Mouse (Mus musculus) MEL (cell line): ENCODE data around the gene Nos1.

Experiments
- BHLHE40 ChIP-seq: IDR thresholded peaks from 2 replicates; pipeline ENCODE4 v1.6.1; 2012; ENCODE audit warnings: low read depth, mild to moderate bottlenecking, inconsistent platforms, low read length, improper control_type of control experiment, borderline replicate concordance
- CTCF ChIP-seq, 3 experiments: IDR thresholded peaks in 2 of 3; conservative IDR thresholded peaks in 1 of 3; 2 replicates each; pipeline ENCODE4 v1.5.1; 2011 to 2012; ENCODE audit warnings: low read length in 3 of 3, low read depth in 2 of 3, mild to moderate bottlenecking in 2 of 3, improper control_type of control experiment in 1 of 3, inconsistent platforms in 1 of 3, mixed read lengths in 1 of 3, moderate library complexity in 1 of 3; ENCODE audit not compliant: control insufficient read depth in 1 of 3, insufficient read depth in 1 of 3, poor library complexity in 1 of 3, severe bottlenecking in 1 of 3
- MAFK ChIP-seq: IDR thresholded peaks from 2 replicates; pipeline ENCODE4 v1.6.1; 2011; ENCODE audit warnings: low read depth, mild to moderate bottlenecking, low read length, improper control_type of control experiment, borderline replicate concordance
- MXI1 ChIP-seq: IDR thresholded peaks from 2 replicates; pipeline ENCODE4 v1.6.1; 2011; ENCODE audit warnings: mild to moderate bottlenecking, low read depth, low read length, improper control_type of control experiment
- NELFE ChIP-seq: IDR thresholded peaks from 2 replicates; pipeline ENCODE4 v1.6.1; 2011; ENCODE audit warnings: low read depth, low read length, improper control_type of control experiment
- POLR2A ChIP-seq, 2 experiments: IDR thresholded peaks; 2 replicates each; pipeline ENCODE4 v1.6.1; 2011 to 2012; ENCODE audit warnings: low read length in 2 of 2, mild to moderate bottlenecking in 2 of 2, control low read depth in 1 of 2, improper control_type of control experiment in 1 of 2, low read depth in 1 of 2, moderate library complexity in 1 of 2; ENCODE audit not compliant: control insufficient read depth in 1 of 2, insufficient read depth in 1 of 2, poor library complexity in 1 of 2

DNA sequence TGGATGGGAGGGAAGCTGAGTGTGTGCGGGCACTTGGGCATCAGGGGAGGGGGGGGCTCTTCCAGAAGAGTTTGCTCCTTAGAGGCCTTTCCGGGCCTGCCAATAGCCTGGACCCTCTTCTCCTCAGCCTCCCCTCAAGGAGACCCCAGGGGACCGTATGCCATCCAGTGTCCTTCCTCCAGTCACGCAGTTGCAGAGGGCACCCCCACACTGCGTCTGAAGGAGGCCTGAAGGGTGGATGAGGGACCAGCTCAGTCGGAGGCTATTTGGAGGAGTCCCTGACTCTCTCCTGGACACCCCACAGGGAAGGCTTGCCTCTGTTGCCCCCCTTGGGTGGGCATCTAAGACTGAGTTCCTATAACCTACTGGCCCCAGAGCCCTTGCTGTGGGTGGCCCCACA is 346 bp downstream of the Nos1 start:
- TF ChIP-seq CTCF (IDR thresholded peaks at IDR 0.05 in 2 of 3, conservative IDR thresholded peaks at IDR 0.05 in 1 of 3; ENCODE audit: control insufficient read depth in 1 of 3, insufficient read depth in 1 of 3, low read depth in 2 of 3, low read length in 3 of 3, poor library complexity in 1 of 3, severe bottlenecking in 1 of 3) (no peak), MXI1 (no peak), BHLHE40 (no peak), MAFK (no peak), NELFE (no peak), POLR2A (IDR thresholded peaks at IDR 0.05; ENCODE audit: control insufficient read depth in 1 of 2, insufficient read depth in 1 of 2, low read depth in 1 of 2, low read length in 2 of 2, poor library complexity in 1 of 2) (no peak)
